Mouse (Mus musculus) cerebellum, adult 2 months (tissue): ENCODE results near the gene Ptpn13.

Experiments used
- CTCF ChIP-seq: fragments of 200-500 bp; IDR thresholded peaks from 2 replicates; pipeline ENCODE4 v1.5.1; 2011; ENCODE audit warnings: low read depth, mild to moderate bottlenecking, control low read depth, low read length, moderate library complexity, borderline replicate concordance; ENCODE audit not compliant: insufficient read depth
- POLR2A ChIP-seq: fragments of 200-500 bp; IDR thresholded peaks from 2 replicates; pipeline ENCODE4 v1.6.1; 2011; ENCODE audit warnings: low read length, control low read depth, borderline replicate concordance; ENCODE audit not compliant: insufficient read depth

DNA sequence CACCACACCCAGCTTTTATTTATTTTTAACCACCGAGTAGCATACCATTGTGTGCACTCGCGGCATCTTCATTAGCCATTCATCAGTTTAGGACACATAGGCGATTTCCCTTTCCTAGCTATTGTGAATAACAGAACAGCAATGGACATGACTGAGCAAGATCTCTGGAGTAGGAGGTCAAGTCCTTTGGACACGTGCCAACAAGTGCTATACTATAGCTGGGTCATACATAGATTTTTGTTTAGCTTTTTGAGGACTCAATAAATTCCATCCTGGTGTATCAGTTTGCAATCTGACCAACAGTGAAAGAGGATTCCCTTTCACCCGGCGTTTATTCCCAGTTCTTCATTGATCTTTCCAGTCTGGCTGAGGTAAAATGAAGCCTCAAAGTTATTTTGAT, 41.0 kb upstream of the Ptpn13 start:
- TF ChIP-seq POLR2A: no peak
- TF ChIP-seq CTCF: no peak
